Mouse (Mus musculus) heart, adult 9 months (tissue): ENCODE measurements around the gene Csmd2.

ENCODE experiments used
- DNase-seq, 2 experiments: peaks; one replicate each; pipeline ENCODE4 v3.0.0; 2022; ENCODE audit warnings: low spot score in 2 of 2

Gene Csmd2

DNA sequence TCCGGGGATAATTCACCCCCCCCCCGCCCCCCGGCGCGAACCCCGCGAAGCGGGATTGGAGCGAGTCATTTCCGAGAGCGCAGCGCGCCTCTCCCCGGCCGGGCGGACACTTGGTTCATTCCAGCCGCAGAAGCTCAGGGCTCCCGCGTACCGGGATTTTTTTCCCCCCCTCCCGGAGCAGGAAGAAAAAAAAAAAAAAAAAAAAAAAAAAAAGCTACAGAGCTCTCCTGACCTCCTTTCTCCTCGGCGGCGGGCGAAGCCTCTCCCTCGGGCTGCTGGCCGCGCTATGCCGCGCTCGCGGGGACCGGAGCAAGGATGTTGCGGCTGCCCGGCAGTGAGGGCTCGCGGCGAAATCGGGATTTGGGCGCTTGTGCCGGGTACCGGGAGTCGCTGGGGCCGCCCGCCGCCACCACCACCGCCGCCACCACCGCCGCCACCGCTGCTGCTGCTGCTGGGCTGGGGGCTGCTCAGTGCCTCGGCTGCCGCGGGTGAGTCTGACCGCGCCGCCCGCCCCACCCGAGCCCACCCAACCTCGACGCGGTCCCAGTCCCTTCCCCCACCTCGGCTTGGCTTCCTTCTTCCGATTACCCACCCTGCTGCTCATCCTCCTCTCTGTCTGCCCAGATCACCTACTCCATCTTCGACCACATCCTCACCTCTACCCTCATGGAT, at the start of gene Csmd2:
Csmd2 (plus strand) TSS at position 74 of the 672 bp plus-strand sequence.
- DNase-seq: no peak

GRCm38 (mm10) chr4:127947696-127948095, 40.0 kb upstream of the Csmd2 start:
- no peak for DNase-seq

GRCm38 (mm10) chr4:127953006-127953710, 34.5 kb upstream of the Csmd2 start:
- no peak for DNase-seq

DNA sequence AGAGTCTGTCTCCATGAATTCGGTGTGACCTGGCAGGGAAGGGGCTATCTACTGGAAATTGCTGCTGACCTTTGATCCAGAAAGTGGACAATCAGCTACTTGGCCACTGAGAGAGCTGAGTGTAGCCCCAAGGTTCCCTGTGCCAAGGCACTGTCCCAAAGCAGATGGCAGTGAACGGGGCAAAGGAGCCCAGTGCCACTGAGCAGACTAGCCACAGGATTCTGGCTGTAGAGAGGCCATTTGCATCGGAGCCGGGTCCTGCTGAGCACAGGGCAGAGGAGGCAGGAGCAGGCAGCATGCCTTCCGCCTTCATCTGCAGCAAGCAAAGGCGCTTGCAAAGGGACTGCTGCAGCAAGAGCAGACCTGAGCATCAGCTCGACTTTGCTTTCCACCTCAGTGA, 18.6 kb upstream of the Csmd2 start:
- no peak for DNase-seq

DNA sequence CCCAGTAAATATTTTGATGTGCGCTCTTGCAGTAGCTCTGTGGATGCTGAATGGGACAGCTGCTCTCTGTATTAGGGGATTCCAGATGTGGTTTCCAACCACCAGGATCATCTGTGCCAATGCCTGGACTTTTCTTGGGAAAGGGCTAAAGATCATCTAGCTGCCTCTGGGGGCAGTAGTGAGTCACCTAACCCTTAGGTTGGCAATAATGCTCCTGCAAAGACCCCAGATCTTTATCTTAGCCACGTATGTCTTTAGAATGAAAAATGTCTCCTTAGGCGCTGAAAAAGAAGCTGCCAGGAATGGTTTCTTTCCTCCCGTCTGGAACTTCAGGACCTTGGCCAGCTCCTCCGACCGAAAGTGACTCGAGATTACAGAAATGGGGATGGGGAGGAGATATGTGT, 17.6 kb upstream of the Csmd2 start:
- DNase-seq: no peak

DNA sequence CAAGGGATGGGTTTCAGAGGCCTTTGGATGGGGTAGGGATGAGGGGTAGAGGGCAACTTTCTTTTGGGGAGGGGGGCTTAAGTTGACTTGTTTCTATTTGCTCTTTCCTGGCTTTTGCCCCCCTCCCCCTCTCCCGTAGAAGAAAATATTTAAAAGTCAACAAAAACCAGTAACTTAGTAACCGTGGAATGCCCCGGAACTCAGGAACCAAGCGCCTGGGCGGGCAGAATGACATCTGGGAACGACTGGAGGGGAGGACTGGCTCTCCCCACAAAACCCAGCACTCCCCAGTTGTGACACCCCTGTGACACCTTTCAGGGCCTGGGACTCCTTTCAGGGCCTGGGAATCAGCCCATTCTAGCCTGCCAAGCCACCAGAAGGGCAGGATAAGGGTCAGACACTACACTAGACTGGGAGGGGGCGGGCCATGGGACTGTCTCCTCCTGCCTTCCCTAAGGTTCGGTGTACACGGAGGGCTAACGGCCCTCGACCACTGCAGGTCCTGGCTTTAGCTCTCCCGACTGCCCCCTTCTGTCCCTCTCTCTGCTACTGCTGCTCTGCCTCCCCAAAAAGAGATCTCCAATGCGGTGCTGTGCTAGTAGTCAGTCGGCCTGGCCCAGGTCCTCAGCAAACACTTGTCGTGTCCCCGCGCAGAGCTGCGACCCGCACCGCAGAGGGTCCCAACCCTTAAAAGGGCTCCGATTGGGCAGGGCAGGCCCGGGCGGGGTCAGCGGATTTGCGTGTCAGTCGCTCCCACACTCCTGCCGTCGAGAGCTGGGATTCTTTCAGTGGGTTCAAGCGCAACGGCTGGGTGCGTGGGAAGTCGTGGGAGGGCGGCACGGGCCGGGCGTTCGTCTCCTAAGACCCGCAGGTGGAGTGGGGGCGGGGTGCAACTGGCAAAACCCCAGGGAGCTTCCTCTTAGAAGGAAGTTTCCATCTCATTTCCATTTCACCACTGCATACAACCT, 16.5 kb upstream of the Csmd2 start, which contains the start of gene CK137956:
CK137956 (minus strand) TSS at position 51 of the 968 bp plus-strand sequence.
- DNase-seq: no peak

DNA sequence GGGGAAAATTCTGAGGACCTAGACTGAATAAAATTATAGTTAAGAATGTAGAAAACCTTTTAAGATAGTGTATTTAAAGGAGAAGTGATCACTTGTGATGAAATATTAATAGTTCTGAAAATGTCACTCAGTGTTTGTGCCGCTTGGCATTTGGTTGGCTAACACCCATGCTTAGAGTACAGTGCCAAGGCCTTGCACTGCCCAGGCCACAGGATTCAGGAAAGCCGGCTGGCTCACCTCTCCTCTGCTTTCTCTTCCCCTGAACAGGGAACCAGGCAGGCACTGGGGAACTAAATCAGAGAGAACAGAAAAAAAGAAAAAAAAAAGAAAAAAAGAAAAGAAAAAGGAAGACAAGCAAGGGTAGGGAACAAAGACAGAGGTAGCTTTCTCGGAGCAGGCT, 14.7 kb upstream of the Csmd2 start:
- DNase-seq: no peak

GRCm38 (mm10) chr4:127981125-127981524, 6.5 kb upstream of the Csmd2 start:
- DNase-seq: no peak

DNA sequence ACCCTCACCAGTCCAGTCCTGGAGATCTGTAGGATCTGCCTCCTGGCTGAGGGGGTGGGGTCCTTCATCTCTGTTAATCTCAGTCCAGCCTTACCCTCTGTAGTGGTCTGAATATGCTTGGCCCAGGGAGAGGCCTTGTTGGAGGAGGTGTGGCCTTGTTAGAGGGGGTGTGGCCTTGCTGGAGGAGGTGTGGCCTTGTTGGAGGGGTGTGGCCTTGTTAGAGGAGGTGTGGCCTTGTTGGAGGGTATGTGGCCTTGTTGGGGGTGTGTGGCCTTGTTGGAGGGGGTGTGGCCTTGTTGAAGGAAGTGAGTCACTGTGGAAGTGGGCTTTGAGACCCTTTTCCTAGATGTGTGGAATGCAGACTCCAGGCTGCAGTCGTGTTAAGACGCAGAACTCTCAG, 3.2 kb upstream of the Csmd2 start:
- no peak for DNase-seq

- no peak for DNase-seq
These were observed 1.8 kb upstream of the Csmd2 start for GRCm38 (mm10) chr4:127985874-127986273.

DNA sequence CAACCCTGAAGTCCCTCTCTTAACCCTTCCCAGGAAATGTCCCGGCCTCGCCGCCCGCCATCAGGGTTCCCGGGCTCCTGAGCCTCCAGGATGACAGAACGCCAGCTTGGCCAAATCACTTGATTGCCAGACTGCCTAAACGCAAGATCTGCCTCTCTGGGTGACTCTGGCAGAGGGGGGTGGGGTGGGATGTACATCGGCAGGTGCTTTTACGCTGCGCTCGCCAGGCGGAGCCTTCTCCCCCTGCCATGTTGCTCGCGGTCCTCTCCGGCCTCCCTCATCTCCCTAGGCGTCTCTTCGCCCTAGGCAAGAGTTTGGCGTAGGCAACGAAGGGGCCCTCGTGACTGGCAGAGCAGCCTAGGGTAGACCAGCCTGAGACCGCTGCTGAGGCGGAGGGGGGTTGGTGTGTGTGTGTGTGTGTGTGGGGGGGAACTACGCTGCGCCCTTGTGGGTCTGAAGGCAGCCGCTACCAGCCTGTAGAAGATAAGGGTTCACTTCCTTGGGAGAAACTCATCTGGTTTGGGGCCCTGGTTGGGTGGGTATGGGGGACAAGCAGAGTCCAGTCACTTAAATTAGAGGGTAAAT, 1.1 kb upstream of the Csmd2 start:
- no peak for DNase-seq

GRCm38 (mm10) chr4:127987270-127987669, 387 bp upstream of the Csmd2 start:
- no peak for DNase-seq

GRCm38 (mm10) chr4:127988526-127989180, 996 bp downstream of the Csmd2 start:
- no peak for DNase-seq

DNA sequence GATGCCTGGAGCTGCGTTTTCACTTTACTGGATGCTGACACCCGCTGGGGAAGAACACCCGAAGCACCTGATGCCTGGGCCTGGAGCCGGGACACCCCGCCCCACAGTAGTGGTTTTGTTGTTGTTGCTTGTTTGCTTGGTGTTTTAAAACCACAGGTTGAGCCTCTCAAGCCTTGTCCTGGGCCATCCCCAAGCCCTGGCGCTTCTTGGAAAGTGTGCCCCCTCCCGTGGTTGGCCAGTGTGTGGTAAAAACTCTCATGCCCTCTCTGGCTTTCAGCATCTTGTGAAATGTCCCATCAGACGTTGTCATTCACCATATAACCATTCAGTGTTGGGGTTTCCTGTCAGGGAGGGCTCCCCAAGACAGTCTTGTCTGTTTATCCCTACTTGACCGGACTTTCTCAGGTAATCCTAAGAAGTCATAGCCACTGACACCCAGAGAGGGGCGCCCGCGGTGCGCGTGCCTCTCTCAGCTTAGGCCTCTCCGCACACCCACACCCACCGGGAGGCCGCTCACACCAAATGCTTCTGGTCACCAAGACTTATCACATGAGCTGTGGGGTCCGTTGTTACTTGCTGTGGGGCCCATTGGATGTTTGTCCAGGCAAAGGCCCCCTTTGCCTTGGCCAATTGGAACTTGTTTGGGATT, 1.8 kb downstream of the Csmd2 start:
- no peak for DNase-seq

- no peak for DNase-seq
These were observed 11.6 kb downstream of the Csmd2 start for GRCm38 (mm10) chr4:127999281-127999680.

GRCm38 (mm10) chr4:128002638-128003101, 15.0 kb downstream of the Csmd2 start:
- no peak for DNase-seq

- DNase-seq: no peak
These were observed 17.3 kb downstream of the Csmd2 start for GRCm38 (mm10) chr4:128004797-128005452.

GRCm38 (mm10) chr4:128019465-128019864, 31.8 kb downstream of the Csmd2 start:
- no peak for DNase-seq

GRCm38 (mm10) chr4:128028294-128028693, 40.6 kb downstream of the Csmd2 start:
- no peak for DNase-seq

DNA sequence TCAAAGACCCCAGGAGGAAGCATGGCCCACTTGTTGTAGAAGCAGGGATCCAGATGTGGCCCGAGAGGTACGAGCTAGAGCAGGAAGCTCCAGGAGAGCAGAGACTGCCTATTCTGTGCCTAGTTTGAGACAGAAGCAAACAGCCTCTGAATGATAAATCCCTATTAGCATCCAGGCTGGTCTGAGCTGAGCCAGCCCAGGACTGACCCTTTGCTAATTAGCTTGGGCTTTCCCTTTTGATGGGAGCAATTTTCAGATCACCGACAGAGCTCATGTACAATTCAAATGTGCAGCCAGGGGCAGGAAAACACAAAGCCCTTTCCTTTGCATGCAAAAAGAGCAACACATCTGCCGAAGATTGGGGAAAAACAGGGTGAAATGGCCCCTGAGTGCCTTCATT, 54.2 kb downstream of the Csmd2 start:
- no peak for DNase-seq
